27 mouse cellular contexts compared by ENCODE assay signal in genomic region chr5:142778871-142779270, GRCm38 (mm10). TPM values are rescaled to one million over a fixed set of nuclear protein-coding genes. Genes with fewer than 3 reads are reported as not detected.
DNase-seq lines count a peak whose midpoint lies in the region; ATAC-seq and TF ChIP-seq lines count a peak whose summit lies in the region.
"Had no signal": no experiment of that assay in that cellular context is flagged by ENCODE, and none has a peak within 500 bp of the region (broad histone marks: within the 10 kb centered on the region; RNA-seq: fewer than 3 reads in every experiment).

No protein-coding gene starts in this region.

- H3K27ac ChIP-seq in heart, embryonic 14.5 days (replicated peaks in 1 of 2; ENCODE audit: control insufficient read depth in 1 of 2, insufficient read depth in 1 of 2, low read depth in 2 of 2, low read length in 2 of 2): no peak overlapping the region
- H3K27ac ChIP-seq in midbrain, embryonic 15.5 days: 0 out of 2 replicates have a peak overlapping the region, but pooled peaks have one; percentile 27
- no peak overlapping the region for H3K27ac ChIP-seq in midbrain, embryonic 10.5 days (replicated peaks)
- H3K27ac ChIP-seq: embryonic facial prominence, embryonic 10.5 days; embryonic facial prominence, embryonic 15.5 days; hindbrain, embryonic 14.5 days; kidney, embryonic 15.5 days; limb, embryonic 13.5 days; lung, embryonic 15.5 days; midbrain, embryonic 12.5 days had no signal

- no peak for ATAC-seq in heart, embryonic 14.5 days (ENCODE audit: insufficient number of reproducible peaks, insufficient read depth, low FRiP score, low read depth)
- ATAC-seq in midbrain, embryonic 15.5 days (replicated peaks): no peak
- ATAC-seq: CD4-positive, CD25-positive, alpha-beta regulatory T cell, adult 4 months had no signal

- peaks cover 63% of the 10 kb centered on the region for H3K79me2 ChIP-seq in myocyte (ENCODE audit: control insufficient read depth, insufficient read depth)

- WGBS in heart, embryonic 14.5 days: 73% methylated on average over 6 of the region's 6 CpGs
- WGBS in midbrain, embryonic 15.5 days: 79% methylated on average over 6 of the region's 6 CpGs
- 90% methylated on average over 6 of the region's 6 CpGs for WGBS in midbrain, embryonic 10.5 days

- H3K27me3 ChIP-seq in heart, embryonic 14.5 days (ENCODE audit: control insufficient read depth, insufficient read depth, low read length): no peaks in the 10 kb centered on the region
- H3K27me3 ChIP-seq in midbrain, embryonic 15.5 days (replicated peaks): no peaks in the 10 kb centered on the region
- no peaks in the 10 kb centered on the region for H3K27me3 ChIP-seq in midbrain, embryonic 10.5 days (ENCODE audit: low read depth, poor library complexity, severe bottlenecking)
- H3K27me3 ChIP-seq in myocyte (ENCODE audit: control insufficient read depth, insufficient read depth, insufficient read length): no peaks in the 10 kb centered on the region
- H3K27me3 ChIP-seq: embryonic facial prominence, embryonic 15.5 days; kidney, embryonic 15.5 days; limb, embryonic 13.5 days; lung, embryonic 15.5 days; midbrain, embryonic 12.5 days; neural tube, embryonic 13.5 days had no signal

- no peak overlapping the region for H3K4me2 ChIP-seq in heart, embryonic 14.5 days (ENCODE audit: low read length)
- H3K4me2 ChIP-seq in midbrain, embryonic 15.5 days: no peak overlapping the region
- no peak overlapping the region for H3K4me2 ChIP-seq in myocyte (ENCODE audit: low read depth)
- H3K4me2 ChIP-seq: embryonic facial prominence, embryonic 15.5 days; hindbrain, embryonic 14.5 days; kidney, embryonic 15.5 days; limb, embryonic 13.5 days; liver, embryonic 11.5 days; lung, embryonic 15.5 days; midbrain, embryonic 12.5 days; neural tube, embryonic 13.5 days had no signal

- H3K4me3 ChIP-seq in heart, embryonic 14.5 days (ENCODE audit: control insufficient read depth in 1 of 2, insufficient read depth in 1 of 2, low read depth in 1 of 2, low read length in 2 of 2): no peak overlapping the region
- H3K4me3 ChIP-seq in midbrain, embryonic 15.5 days: no peak overlapping the region
- H3K4me3 ChIP-seq in midbrain, embryonic 10.5 days: no peak overlapping the region
- no peak overlapping the region for H3K4me3 ChIP-seq in myocyte
- H3K4me3 ChIP-seq: embryonic facial prominence, embryonic 10.5 days; embryonic facial prominence, embryonic 15.5 days; heart, embryonic 10.5 days; kidney, embryonic 15.5 days; limb, embryonic 13.5 days; lung, embryonic 15.5 days; midbrain, embryonic 12.5 days; neural tube, embryonic 13.5 days had no signal

- H3K9ac ChIP-seq in heart, embryonic 14.5 days (ENCODE audit: low read length): peak overlapping the region; percentile 11; the same call in 1 of the 2 replicates
- H3K9ac ChIP-seq in midbrain, embryonic 15.5 days: no peak overlapping the region
- H3K9ac ChIP-seq: embryonic facial prominence, embryonic 15.5 days; forebrain, postnatal 0 days; hindbrain, embryonic 14.5 days; limb, embryonic 13.5 days; lung, embryonic 15.5 days; midbrain, embryonic 12.5 days; neural tube, embryonic 13.5 days had no signal

- peaks cover 10 to 26% of the 10 kb centered on the region in 2 experiments for H3K4me1 ChIP-seq in heart, embryonic 14.5 days (ENCODE audit: control insufficient read depth in 2 of 2, insufficient read depth in 2 of 2, low read length in 2 of 2)
- peaks cover 40% of the 10 kb centered on the region for H3K4me1 ChIP-seq in midbrain, embryonic 15.5 days
- H3K4me1 ChIP-seq in midbrain, embryonic 10.5 days: peaks cover 33% of the 10 kb centered on the region

- TF ChIP-seq POLR2A in myocyte (IDR thresholded peaks at IDR 0.05; ENCODE audit: insufficient read length, low read depth): no peak

- no peak for DNase-seq in heart, adult 18-20 months
- no peak for DNase-seq in midbrain, embryonic 10.5 days (ENCODE audit: low spot score)
- DNase-seq in brain, adult 2 months (ENCODE audit: low read depth, low spot score): peak; percentile 66
- DNase-seq in embryo, embryonic 11 days: no peak
- DNase-seq: adrenal gland, postnatal 25 days; cerebellum, adult 18-20 months; gastrocnemius, postnatal 14 days; kidney, adult 18-20 months; kidney, postnatal 25 days; spleen, adult 18-20 months; thymus, adult 18-20 months; thymus, postnatal 4 days had no signal

- peaks cover 49% of the 10 kb centered on the region for H3K36me3 ChIP-seq in heart, embryonic 14.5 days (ENCODE audit: control insufficient read depth, insufficient read depth, low read length)
- H3K36me3 ChIP-seq in midbrain, embryonic 15.5 days (replicated peaks): peaks cover 21% of the 10 kb centered on the region
- H3K36me3 ChIP-seq in midbrain, embryonic 10.5 days: peaks cover 92% of the 10 kb centered on the region
- no peaks in the 10 kb centered on the region for H3K36me3 ChIP-seq in myocyte (ENCODE audit: control insufficient read depth, insufficient read depth)

- no peaks in the 10 kb centered on the region for H3K9me3 ChIP-seq in heart, embryonic 14.5 days (ENCODE audit: control insufficient read depth, low read length)
- H3K9me3 ChIP-seq in midbrain, embryonic 15.5 days: no peaks in the 10 kb centered on the region
- no peaks in the 10 kb centered on the region for H3K9me3 ChIP-seq in midbrain, embryonic 10.5 days (replicated peaks)
- H3K9me3 ChIP-seq: embryonic facial prominence, embryonic 10.5 days; embryonic facial prominence, embryonic 15.5 days; heart, embryonic 10.5 days; kidney, embryonic 15.5 days; limb, embryonic 13.5 days; lung, embryonic 15.5 days; midbrain, embryonic 12.5 days; neural tube, embryonic 13.5 days had no signal

- no peak overlapping the region for H3ac ChIP-seq in myocyte (ENCODE audit: control insufficient read depth, insufficient read length)

TF ChIP-seq in myocyte, 11 proteins besides CTCF, POLR2A, EP300 and RAD21:
- TF ChIP-seq MYOD1 (IDR thresholded peaks at IDR 0.05; ENCODE audit: control insufficient read depth in 1 of 3, insufficient read length in 2 of 3, low read depth in 2 of 3) (peak in 2 of 3 experiments; percentile 19 to 32), CEBPB (IDR thresholded peaks at IDR 0.05; ENCODE audit: insufficient read depth, poor library complexity, severe bottlenecking) (no peak), POLR2AphosphoS2 (IDR thresholded peaks at IDR 0.05; ENCODE audit: insufficient read length, low read depth) (no peak), E2F4 (IDR thresholded peaks at IDR 0.05; ENCODE audit: insufficient read depth) (no peak), SRF (IDR thresholded peaks at IDR 0.05; ENCODE audit: control insufficient read depth, insufficient read length, low read depth) (no peak), REST (IDR thresholded peaks at IDR 0.05; ENCODE audit: insufficient read depth, insufficient read length) (no peak), TCF12 (IDR thresholded peaks at IDR 0.05; ENCODE audit: insufficient read depth, poor library complexity, severe bottlenecking) (no peak), MAX (IDR thresholded peaks at IDR 0.05; ENCODE audit: low read depth) (no peak), USF1 (IDR thresholded peaks at IDR 0.05; ENCODE audit: low read depth) (no peak), TCF3 (IDR thresholded peaks at IDR 0.05; ENCODE audit: insufficient read length, low read depth) (no peak), MYOG (IDR thresholded peaks at IDR 0.05; ENCODE audit: control insufficient read depth in 1 of 3, insufficient read depth in 1 of 3, insufficient read length in 2 of 3, low read depth in 2 of 3) (peak in 1 of 3 experiments; percentile 31)

RNA-seq across cellular contexts. Expression of gene Tnrc18, which starts 38.6 kb away (rescaled TPM):
- polyA plus RNA-seq in heart, embryonic 14.5 days (2014; fragmentation: Nextera tagmentation; extraction: Ambion mirVana): 28.1 and 31.0 TPM in 2 replicates
- total RNA-seq in heart, adult 18-20 months (2021): 10 to 100 TPM; 39.2 to 48.2 TPM
- 36.3 and 38.6 TPM in 2 replicates for polyA plus RNA-seq in midbrain, embryonic 15.5 days (2015; fragmentation: Nextera tagmentation; extraction: Ambion mirVana)
- 18.7 and 23.2 TPM in 2 replicates for polyA plus RNA-seq in midbrain, embryonic 10.5 days (2016; fragmentation: Nextera tagmentation; extraction: Ambion mirVana)
- polyA plus RNA-seq in myocyte (2012; fragmentation: generic; extraction: Trizol): 26.2 TPM
